Mouse (Mus musculus): ENCODE results near the gene Gm11549. TPM values are rescaled to one million over a fixed set of nuclear protein-coding genes. Genes with fewer than 3 reads are reported as not detected.
A peak's percentile ranks its signal among the peaks of the same experiment; 100 is the strongest.

Gene Gm11549
- polyA plus RNA-seq, 1 experiment from 2014 or later: 1.0 TPM

DNA sequence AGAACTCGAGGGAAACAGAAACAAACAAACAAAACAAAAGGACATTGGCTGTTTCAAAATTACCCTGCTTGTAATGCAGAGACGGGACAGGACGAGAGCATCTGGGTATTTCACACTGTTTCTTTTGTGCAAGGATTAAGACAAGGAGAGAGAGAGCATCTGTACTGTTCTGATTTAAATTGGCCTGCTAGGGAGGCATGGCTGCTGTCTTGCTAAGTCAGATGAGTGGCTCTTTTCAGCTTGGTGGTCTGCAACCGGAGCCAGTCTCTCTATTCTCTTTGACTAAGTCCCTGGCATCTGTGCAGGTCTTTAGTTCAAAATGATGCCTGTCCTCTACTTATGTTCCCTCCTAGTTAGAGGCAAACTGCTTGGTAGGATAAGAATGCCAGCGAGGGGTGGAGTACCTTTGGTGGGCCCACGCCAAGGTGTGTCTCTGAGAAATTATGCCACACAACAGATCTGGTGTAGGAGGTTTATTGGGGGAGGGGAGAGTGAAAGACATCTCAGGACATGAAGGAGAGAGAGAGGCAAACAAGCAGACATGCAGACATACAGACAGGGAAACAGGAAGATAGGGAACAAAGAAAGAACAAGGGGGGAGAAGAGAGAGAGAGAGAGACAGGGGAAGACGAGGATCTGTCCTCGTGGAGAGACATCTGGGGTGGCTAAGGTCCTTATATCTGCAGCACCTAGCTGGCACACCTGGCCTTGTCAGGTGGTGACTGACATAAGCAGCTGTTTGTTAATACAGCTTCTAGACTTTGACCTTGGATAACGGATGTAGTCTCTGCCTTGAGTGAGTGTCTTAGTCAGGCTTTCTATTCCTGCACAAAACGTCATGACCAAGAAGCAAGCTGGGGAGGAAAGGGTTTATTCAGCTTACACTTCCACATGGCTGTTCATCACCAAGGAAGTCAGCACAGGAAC, 15.5 kb downstream of the Gm11549 start:
- H3K4me3 ChIP-seq (replicated peaks): no peak overlapping the region
- H3K27me3 ChIP-seq (replicated peaks): no peaks in the 10 kb centered on the region
- H3K9me3 ChIP-seq (replicated peaks): no peaks in the 10 kb centered on the region
- ATAC-seq (ENCODE audit: low FRiP score): no peak
- WGBS: 58% methylated on average over 10 of the region's 10 CpGs
- no peak overlapping the region for H3K27ac ChIP-seq (replicated peaks)
- no peak overlapping the region for H3K9ac ChIP-seq (replicated peaks)
- H3K4me2 ChIP-seq: no peak overlapping the region
- H3K36me3 ChIP-seq: no peaks in the 10 kb centered on the region
- H3K4me1 ChIP-seq: no peaks in the 10 kb centered on the region

DNA sequence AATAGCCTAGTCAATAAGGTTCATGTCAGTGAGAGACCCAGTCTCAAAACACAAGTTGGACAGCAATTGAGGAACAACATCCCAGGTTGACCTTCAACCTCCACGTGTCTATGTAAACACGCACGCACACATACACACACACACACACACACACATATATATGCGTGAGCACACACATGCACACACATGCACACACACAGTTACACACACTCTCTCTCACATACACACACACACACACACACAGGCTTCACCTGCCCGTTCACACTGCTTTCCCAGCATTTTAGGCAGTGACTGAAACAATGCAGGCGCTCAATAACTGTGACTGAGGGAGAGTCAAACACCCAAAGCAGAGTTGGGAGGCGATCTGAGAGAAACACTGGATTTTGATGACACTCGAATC, 16.3 kb downstream of the Gm11549 start:
- WGBS: 79% methylated on average over 8 of the region's 8 CpGs
- H3K27me3 ChIP-seq (replicated peaks): no peaks in the 10 kb centered on the region
- H3K9me3 ChIP-seq (replicated peaks): no peaks in the 10 kb centered on the region
- H3K36me3 ChIP-seq: no peaks in the 10 kb centered on the region
- H3K4me1 ChIP-seq: no peaks in the 10 kb centered on the region
- no peak overlapping the region for H3K9ac ChIP-seq (replicated peaks)
- no peak overlapping the region for H3K4me2 ChIP-seq
- no peak overlapping the region for H3K27ac ChIP-seq (replicated peaks)
- ATAC-seq (ENCODE audit: low FRiP score): no peak
- no peak overlapping the region for H3K4me3 ChIP-seq (replicated peaks)

DNA sequence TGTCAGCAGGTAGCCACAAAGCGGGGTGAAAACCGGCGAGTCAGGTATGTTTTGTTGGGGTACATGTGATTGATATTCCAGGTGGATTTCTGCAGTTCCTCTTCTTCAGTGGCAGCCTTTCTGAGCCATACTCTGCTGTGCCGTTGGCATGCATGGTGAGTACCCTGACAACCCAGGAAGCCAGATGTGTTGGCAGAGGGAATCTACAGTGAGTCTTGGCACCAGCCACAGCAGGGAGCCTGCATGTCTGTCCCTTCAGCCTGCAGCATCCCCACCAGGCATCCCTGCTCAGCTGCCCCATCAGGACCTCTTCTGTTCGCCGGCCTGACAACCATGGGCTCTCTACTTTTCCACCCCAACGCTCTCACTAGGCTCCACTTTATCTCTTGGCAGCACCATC, 20.1 kb downstream of the Gm11549 start:
- no peaks in the 10 kb centered on the region for H3K9me3 ChIP-seq (replicated peaks)
- no peak overlapping the region for H3K4me3 ChIP-seq (replicated peaks)
- H3K27me3 ChIP-seq (replicated peaks): no peaks in the 10 kb centered on the region
- H3K4me1 ChIP-seq: peaks cover 2% of the 10 kb centered on the region; the same call in 1 of the 2 replicates
- 77% methylated on average over 7 of the region's 7 CpGs for WGBS
- no peak overlapping the region for H3K9ac ChIP-seq (replicated peaks)
- no peak for ATAC-seq (ENCODE audit: low FRiP score)
- H3K36me3 ChIP-seq: no peaks in the 10 kb centered on the region
- H3K4me2 ChIP-seq: no peak overlapping the region
- no peak overlapping the region for H3K27ac ChIP-seq (replicated peaks)

DNA sequence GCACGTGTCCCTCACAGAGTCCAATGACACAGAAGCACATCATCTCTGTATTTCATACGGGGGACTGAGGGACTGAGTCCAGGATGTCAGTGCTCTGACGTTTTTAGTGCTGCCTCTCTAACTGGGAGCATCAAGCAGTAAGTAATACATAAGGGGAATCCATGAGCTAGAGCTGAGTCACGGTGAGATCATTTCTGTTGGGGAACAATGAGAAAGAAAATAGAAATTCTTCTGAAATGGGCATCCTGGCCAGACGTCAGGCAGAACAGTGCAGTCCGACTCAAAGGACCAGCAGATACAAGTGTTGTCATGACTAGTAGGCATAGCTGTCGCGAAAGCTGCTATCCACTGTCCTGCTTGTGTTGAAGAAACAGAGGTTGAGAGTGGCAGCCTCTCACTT, 20.6 kb downstream of the Gm11549 start:
- no peak overlapping the region for H3K9ac ChIP-seq (replicated peaks)
- 87% methylated on average over 8 of the region's 8 CpGs for WGBS
- no peaks in the 10 kb centered on the region for H3K9me3 ChIP-seq (replicated peaks)
- no peak overlapping the region for H3K4me3 ChIP-seq (replicated peaks)
- H3K27ac ChIP-seq (replicated peaks): no peak overlapping the region
- H3K27me3 ChIP-seq (replicated peaks): no peaks in the 10 kb centered on the region
- ATAC-seq (ENCODE audit: low FRiP score): no peak
- no peaks in the 10 kb centered on the region for H3K36me3 ChIP-seq
- peaks cover 3% of the 10 kb centered on the region; the same call in 1 of the 2 replicates for H3K4me1 ChIP-seq
- no peak overlapping the region for H3K4me2 ChIP-seq

DNA sequence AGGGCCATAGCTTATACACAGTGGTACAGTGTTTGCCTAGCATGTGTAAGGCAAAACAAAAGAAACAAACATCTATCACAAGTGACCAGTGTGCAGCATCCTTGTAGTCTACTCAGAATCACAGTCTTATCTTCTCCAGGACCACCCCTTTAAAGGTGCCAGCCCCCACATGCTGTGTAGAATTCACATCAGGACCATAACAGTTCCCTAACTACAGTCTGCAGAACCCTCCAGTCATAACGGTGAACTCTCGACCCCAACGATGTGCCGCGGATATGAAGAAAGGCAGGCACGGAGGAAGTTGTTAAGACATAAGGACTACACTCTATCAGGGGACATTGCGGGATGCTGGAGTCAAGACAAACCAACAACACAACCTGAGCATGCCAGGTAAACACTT, 22.2 kb downstream of the Gm11549 start:
- H3K36me3 ChIP-seq: no peaks in the 10 kb centered on the region
- H3K27ac ChIP-seq (replicated peaks): no peak overlapping the region
- H3K9me3 ChIP-seq (replicated peaks): no peaks in the 10 kb centered on the region
- no peaks in the 10 kb centered on the region for H3K27me3 ChIP-seq (replicated peaks)
- no peak overlapping the region for H3K9ac ChIP-seq (replicated peaks)
- H3K4me3 ChIP-seq (replicated peaks): no peak overlapping the region
- WGBS: 95% methylated on average over 7 of the region's 7 CpGs
- no peak for ATAC-seq (ENCODE audit: low FRiP score)
- peaks cover 8% of the 10 kb centered on the region for H3K4me1 ChIP-seq
- H3K4me2 ChIP-seq: no peak overlapping the region

DNA sequence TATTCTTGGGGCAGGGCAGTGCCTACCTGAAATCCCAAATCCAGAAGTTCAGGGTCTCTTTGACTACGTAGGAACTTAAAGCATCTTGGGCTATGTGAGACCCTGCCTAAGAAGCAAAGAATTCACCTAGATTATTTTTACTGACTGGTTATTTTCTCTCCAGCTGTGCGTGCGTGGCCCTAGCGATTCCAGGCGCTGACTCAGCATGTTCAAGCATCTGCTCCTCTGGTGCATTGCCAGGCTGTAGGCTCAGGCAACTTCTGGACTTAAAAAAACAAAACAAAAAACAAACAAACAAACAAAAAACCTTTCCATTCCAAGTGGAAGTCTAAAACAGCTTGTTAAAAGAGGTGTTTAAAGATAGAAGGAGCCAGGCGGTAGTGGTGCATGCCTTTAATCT, 23.4 kb downstream of the Gm11549 start:
- peaks cover 11% of the 10 kb centered on the region for H3K4me1 ChIP-seq
- H3K27ac ChIP-seq (replicated peaks): no peak overlapping the region
- 85% methylated on average over 6 of the region's 6 CpGs for WGBS

DNA sequence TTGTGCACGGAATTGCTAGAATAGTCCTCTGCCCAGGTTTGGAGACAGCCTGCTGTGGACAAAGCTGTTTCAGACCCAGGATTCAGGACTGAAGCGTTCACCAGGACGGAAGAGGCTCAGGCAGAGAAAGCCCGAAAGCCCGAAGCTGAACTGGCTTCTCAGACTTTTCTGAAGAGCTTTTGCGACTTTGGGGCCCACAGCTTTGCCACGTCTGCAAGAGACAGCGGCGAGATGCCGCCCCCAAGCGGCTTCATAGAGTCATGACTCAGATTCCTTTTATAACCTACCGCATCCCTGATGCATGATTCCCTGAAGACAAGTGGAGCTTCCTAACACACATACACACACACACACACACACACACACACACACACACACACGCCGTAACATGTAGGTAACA, 24.9 kb downstream of the Gm11549 start:
- peak; percentile 57; the same call in 1 of the 2 replicates for ATAC-seq (ENCODE audit: low FRiP score)
- WGBS: 18% methylated on average over 14 of the region's 14 CpGs

More for the DNA sequence above, 23.4 kb downstream of the Gm11549 start:
- Histone ChIP-seq H3K9me3 (replicated peaks) (no peaks in the 10 kb centered on the region), H3K27me3 (replicated peaks) (no peaks in the 10 kb centered on the region), H3K9ac (replicated peaks) (no peak overlapping the region), H3K36me3 (no peaks in the 10 kb centered on the region), H3K4me3 (replicated peaks) (no peak overlapping the region), H3K4me2 (no peak overlapping the region)
- ATAC-seq (ENCODE audit: low FRiP score): no peak

DNA sequence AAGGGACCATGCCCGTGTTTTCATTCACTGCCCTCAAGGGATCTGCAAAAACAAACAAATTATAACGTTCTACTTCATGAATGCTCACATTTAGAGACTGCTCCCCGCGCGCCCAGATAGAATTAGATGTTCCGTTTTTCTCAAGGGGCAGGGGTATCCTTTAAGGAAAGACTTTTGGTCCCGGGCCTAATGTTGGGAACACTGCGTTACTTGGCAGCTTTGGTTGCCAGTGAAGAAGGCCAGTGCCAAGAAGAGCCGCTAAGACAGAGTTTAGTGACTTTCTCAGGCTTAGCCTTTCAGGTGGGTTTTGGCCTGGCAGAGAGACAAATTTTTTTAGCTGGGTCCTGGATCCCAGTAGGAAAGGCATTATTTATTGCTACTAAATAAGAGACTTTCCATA, 25.3 kb downstream of the Gm11549 start:
- H3K9me3 ChIP-seq (replicated peaks): no peaks in the 10 kb centered on the region
- no peak overlapping the region for H3K4me2 ChIP-seq
- WGBS: 86% methylated on average over 9 of the region's 9 CpGs
- H3K27ac ChIP-seq (replicated peaks): no peak overlapping the region
- no peaks in the 10 kb centered on the region for H3K36me3 ChIP-seq
- no peak overlapping the region for H3K9ac ChIP-seq (replicated peaks)
- H3K4me3 ChIP-seq (replicated peaks): no peak overlapping the region
- ATAC-seq (ENCODE audit: low FRiP score): no peak
- no peaks in the 10 kb centered on the region for H3K27me3 ChIP-seq (replicated peaks)
- peaks cover 11% of the 10 kb centered on the region for H3K4me1 ChIP-seq

More for the DNA sequence above, 24.9 kb downstream of the Gm11549 start:
- Histone ChIP-seq H3K4me2 (no peak overlapping the region), H3K4me1 (peaks cover 11% of the 10 kb centered on the region), H3K27ac (replicated peaks) (no peak overlapping the region), H3K9ac (replicated peaks) (no peak overlapping the region), H3K4me3 (replicated peaks) (no peak overlapping the region), H3K9me3 (replicated peaks) (no peaks in the 10 kb centered on the region), H3K27me3 (replicated peaks) (no peaks in the 10 kb centered on the region), H3K36me3 (no peaks in the 10 kb centered on the region)

DNA sequence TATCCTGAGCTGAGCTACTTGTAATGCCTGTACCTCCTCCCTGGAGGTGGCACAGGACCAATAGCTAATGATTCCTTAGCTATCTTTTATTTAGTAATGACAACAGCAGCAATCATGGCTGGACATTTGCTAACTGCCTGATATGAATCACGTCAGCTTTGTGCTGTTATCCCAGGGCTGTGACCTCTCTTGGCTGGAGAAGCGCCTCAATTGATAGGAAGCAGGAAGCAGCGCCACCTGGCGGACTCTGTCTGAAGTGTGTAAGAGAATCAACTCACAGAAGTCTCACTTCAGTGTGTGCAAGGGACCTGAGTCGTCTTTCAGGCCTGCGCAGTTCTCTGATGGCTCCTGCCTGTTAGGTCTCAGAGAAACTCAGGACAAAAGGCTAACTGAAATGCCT, 26.2 kb downstream of the Gm11549 start:
- Histone ChIP-seq H3K9me3 (replicated peaks) (no peaks in the 10 kb centered on the region), H3K27ac (replicated peaks) (no peak overlapping the region), H3K27me3 (replicated peaks) (no peaks in the 10 kb centered on the region), H3K9ac (replicated peaks) (0 out of 2 replicates have a peak overlapping the region, but pooled peaks have one; percentile 4), H3K4me1 (peaks cover 11% of the 10 kb centered on the region), H3K4me2 (peak overlapping the region; percentile 30; the same call in 1 of the 2 replicates), H3K36me3 (no peaks in the 10 kb centered on the region), H3K4me3 (replicated peaks) (no peak overlapping the region)
- peak; percentile 71 for ATAC-seq (ENCODE audit: low FRiP score)
- 10% methylated on average over 6 of the region's 6 CpGs for WGBS

DNA sequence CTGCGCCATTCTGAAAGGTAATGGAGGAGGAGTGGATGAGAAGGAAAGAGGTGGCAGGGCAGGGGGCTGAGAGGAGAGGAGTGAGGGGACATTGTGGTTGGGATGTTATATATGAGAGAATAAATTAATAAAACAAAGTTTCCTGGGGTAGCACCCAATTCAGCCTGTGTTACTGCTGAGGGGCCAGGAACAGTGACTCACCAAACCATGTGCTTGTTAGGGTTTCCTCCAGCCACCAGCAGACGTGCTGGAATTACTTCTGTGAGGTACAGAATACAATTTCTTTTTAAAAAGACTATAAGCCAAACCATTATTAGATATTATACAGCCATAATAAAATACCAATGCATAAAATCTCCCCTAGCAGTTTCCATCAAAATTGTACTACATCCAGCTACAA, 27.0 kb downstream of the Gm11549 start:
- 77% methylated on average over 2 of the region's 2 CpGs for WGBS
- no peaks in the 10 kb centered on the region for H3K36me3 ChIP-seq

DNA sequence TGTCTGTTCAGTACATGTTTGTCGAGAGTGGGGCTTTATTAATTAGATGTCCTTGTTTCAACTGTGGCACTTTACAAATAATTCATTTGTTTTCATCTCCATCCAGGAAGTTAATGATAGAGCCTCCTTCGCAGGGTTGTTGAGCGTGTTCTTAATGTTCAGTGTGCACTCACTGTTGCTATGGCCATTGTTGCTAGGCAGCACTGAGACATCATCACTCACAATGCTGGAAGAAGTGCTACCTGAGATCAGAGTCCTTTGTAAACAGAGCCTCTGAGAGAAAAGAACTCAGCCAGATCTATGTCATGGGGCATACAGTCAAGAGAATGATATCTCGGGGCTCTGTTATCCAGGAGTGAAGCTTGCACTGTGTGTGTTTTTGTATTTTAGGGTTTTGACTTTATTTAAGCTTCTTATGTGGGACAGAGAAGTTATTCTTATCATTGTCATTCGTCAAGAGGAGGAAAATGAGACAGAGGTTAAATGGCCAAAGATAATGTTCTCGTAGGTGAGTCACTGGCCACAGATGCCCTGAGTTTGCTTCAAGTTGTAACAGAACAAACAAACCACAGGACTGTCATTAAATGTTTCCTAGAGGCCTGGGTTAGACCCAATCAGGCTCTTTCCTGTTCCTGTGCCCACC, 27.9 kb downstream of the Gm11549 start:
- no peak overlapping the region for H3K27ac ChIP-seq (replicated peaks)
- H3K27me3 ChIP-seq (replicated peaks): no peaks in the 10 kb centered on the region
- peaks cover 11% of the 10 kb centered on the region for H3K4me1 ChIP-seq
- no peaks in the 10 kb centered on the region for H3K36me3 ChIP-seq
- H3K4me3 ChIP-seq (replicated peaks): no peak overlapping the region
- ATAC-seq (ENCODE audit: low FRiP score): no peak
- H3K4me2 ChIP-seq: no peak overlapping the region
- no peak overlapping the region for H3K9ac ChIP-seq (replicated peaks)
- no peaks in the 10 kb centered on the region for H3K9me3 ChIP-seq (replicated peaks)
- WGBS: 64% methylated on average over 6 of the region's 6 CpGs

More for the DNA sequence above, 27.0 kb downstream of the Gm11549 start:
- no peak for ATAC-seq (ENCODE audit: low FRiP score)
- no peaks in the 10 kb centered on the region for H3K9me3 ChIP-seq (replicated peaks)
- no peak overlapping the region for H3K27ac ChIP-seq (replicated peaks)
- H3K9ac ChIP-seq (replicated peaks): no peak overlapping the region
- H3K4me1 ChIP-seq: peaks cover 11% of the 10 kb centered on the region
- no peak overlapping the region for H3K4me2 ChIP-seq
- H3K27me3 ChIP-seq (replicated peaks): no peaks in the 10 kb centered on the region
- no peak overlapping the region for H3K4me3 ChIP-seq (replicated peaks)

Measured in neural tube, embryonic 15.5 days (tissue).